Mouse (Mus musculus) hindbrain, embryonic 16.5 days (tissue): ENCODE results near the gene Hps4. TPM values are rescaled to one million over a fixed set of nuclear protein-coding genes. Genes with fewer than 3 reads are reported as not detected.

ENCODE experiments used
- ATAC-seq: fragments of 200-750 bp; cut with Nextera tagmentation; 2 replicates; pipeline ENCODE4 v1.8.0; 2017; ENCODE audit warnings: moderate TSS enrichment, moderate library complexity
- H3K27ac ChIP-seq: fragments of 300-500 bp; sonication (generic); 2 replicates; pipeline ENCODE4 v1.5.1; 2014; ENCODE audit warnings: low read depth, mild to moderate bottlenecking, control low read depth, low read length, moderate library complexity
- H3K27me3 ChIP-seq: fragments of 300-500 bp; sonication (generic); replicated peaks from 2 replicates; pipeline ENCODE4 v1.6.1; 2014; ENCODE audit warnings: low read length; ENCODE audit not compliant: control insufficient read depth, insufficient read depth
- H3K36me3 ChIP-seq: fragments of 300-500 bp; sonication (generic); 2 replicates; pipeline ENCODE4 v1.6.1; 2014; ENCODE audit warnings: mild to moderate bottlenecking, low read length, moderate library complexity, mixed read lengths; ENCODE audit not compliant: control insufficient read depth, insufficient read depth
- H3K4me1 ChIP-seq: fragments of 300-500 bp; sonication (generic); 2 replicates; pipeline ENCODE4 v1.6.1; 2014; ENCODE audit warnings: low read depth, low read length; ENCODE audit not compliant: control insufficient read depth, insufficient read depth
- H3K4me2 ChIP-seq: fragments of 300-500 bp; sonication (generic); 2 replicates; pipeline ENCODE4 v1.6.1; 2014; ENCODE audit warnings: mild to moderate bottlenecking, low read length, control low read depth, moderate library complexity
- H3K4me3 ChIP-seq: fragments of 300-500 bp; sonication (generic); 2 replicates; pipeline ENCODE4 v1.5.1; 2014; ENCODE audit warnings: mild to moderate bottlenecking, low read length, control low read depth, moderate library complexity
- H3K9ac ChIP-seq: fragments of 300-500 bp; sonication (generic); 2 replicates; pipeline ENCODE4 v1.6.1; 2014; ENCODE audit warnings: low read depth, mild to moderate bottlenecking, control low read depth, low read length, moderate library complexity
- H3K9me3 ChIP-seq: fragments of 300-500 bp; sonication (generic); 2 replicates; pipeline ENCODE4 v1.6.1; 2014; ENCODE audit warnings: mild to moderate bottlenecking, low read length, moderate library complexity; ENCODE audit not compliant: control insufficient read depth
- WGBS: fragments of 180-500 bp; shearing (Covaris S2); extraction: QIAGEN DNeasy Blood & Tissue Kit; methylation state at CpG from one replicate; pipeline ENCODE4 v1.1.7; 2014; 5-methylcytosine and 5-hydroxymethylcytosine counted together
- polyA plus RNA-seq: library from polyadenylated mRNA; unstranded; fragments of >200 nt; fragmentation: Nextera tagmentation; extraction: Ambion mirVana; gene quantifications from 2 replicates; pipeline ENCODE4 v1.2.1, GENCODE M21; 2015

The Hps4 gene
- polyA plus RNA-seq, 1 experiment from 2014 or later: 37.4 TPM

GRCm38 (mm10) chr5:112299399-112299798, 43.5 kb upstream of the Hps4 start:
- no peak overlapping the region for H3K9ac ChIP-seq
- no peak for ATAC-seq
- no peaks in the 10 kb centered on the region; the same call in 1 of the 2 replicates for H3K4me1 ChIP-seq
- no peak overlapping the region for H3K27ac ChIP-seq
- H3K27me3 ChIP-seq: no peaks in the 10 kb centered on the region
- 80% methylated on average over 4 of the region's 4 CpGs for WGBS
- H3K4me3 ChIP-seq: no peak overlapping the region
- H3K9me3 ChIP-seq: no peaks in the 10 kb centered on the region
- no peak overlapping the region for H3K4me2 ChIP-seq
- no peaks in the 10 kb centered on the region for H3K36me3 ChIP-seq

- no peaks in the 10 kb centered on the region for H3K9me3 ChIP-seq
- 81% methylated on average over 2 of the region's 2 CpGs for WGBS
- no peak overlapping the region for H3K4me2 ChIP-seq
- H3K27ac ChIP-seq: no peak overlapping the region
- no peaks in the 10 kb centered on the region for H3K36me3 ChIP-seq
- H3K4me3 ChIP-seq: no peak overlapping the region
- H3K9ac ChIP-seq: no peak overlapping the region
- ATAC-seq: no peak
- no peaks in the 10 kb centered on the region for H3K27me3 ChIP-seq
- no peaks in the 10 kb centered on the region; the same call in 1 of the 2 replicates for H3K4me1 ChIP-seq
These were observed 42.8 kb upstream of the Hps4 start for GRCm38 (mm10) chr5:112300112-112300511.

- Histone ChIP-seq H3K27me3 (no peaks in the 10 kb centered on the region), H3K36me3 (no peaks in the 10 kb centered on the region), H3K9me3 (no peaks in the 10 kb centered on the region), H3K4me1 (no peaks in the 10 kb centered on the region; the same call in 1 of the 2 replicates), H3K4me2 (no peak overlapping the region), H3K4me3 (no peak overlapping the region), H3K27ac (no peak overlapping the region), H3K9ac (no peak overlapping the region)
- no peak for ATAC-seq
- 92% methylated on average over 6 of the region's 6 CpGs for WGBS
These were observed 42.1 kb upstream of the Hps4 start for GRCm38 (mm10) chr5:112300721-112301308.

DNA sequence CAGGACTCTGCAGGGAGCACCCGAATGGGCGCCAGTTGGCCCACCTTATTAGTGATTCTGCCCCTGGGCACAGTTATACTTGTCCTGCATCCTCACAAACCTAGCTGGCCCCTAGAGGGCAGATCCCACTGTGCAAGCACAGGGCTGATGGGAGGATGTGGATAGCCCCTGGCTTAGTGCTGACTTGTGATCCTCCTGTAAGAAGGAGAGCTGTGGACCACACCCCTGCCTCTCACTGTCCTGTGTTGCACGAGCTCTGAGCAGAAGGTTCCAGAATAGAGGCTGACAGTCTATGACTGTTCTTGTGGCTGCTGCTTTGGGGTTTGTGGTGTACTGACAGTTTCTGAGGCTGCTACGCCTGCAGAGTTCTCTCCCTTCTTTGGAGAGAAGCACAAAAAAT, 41.2 kb upstream of the Hps4 start:
- ATAC-seq: no peak
- Histone ChIP-seq H3K27ac (no peak overlapping the region), H3K4me2 (no peak overlapping the region), H3K36me3 (no peaks in the 10 kb centered on the region), H3K4me1 (no peaks in the 10 kb centered on the region; the same call in 1 of the 2 replicates), H3K27me3 (no peaks in the 10 kb centered on the region), H3K4me3 (no peak overlapping the region), H3K9me3 (no peaks in the 10 kb centered on the region), H3K9ac (no peak overlapping the region)
- WGBS: 83% methylated on average over 4 of the region's 4 CpGs

DNA sequence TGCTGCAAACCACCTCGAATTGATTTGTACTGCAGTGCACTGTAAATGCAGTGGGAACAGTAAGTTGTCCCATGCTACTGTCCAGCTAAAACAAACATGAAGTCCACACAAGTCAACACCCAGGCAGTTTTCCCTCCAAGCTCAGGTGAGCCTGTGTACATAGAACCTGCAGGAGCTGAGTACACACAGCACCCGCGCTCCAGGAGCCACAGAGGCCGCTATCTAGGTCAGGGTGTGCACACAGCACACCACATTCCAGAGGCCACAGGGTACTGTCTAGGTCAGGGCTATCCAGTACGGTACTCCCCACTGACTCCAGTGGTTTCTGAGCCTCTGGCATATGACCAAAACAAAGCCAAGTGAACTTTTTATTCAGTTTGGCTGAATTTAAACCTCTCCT, 40.6 kb upstream of the Hps4 start:
- Histone ChIP-seq H3K36me3 (no peaks in the 10 kb centered on the region; the same call in 1 of the 2 replicates), H3K27ac (no peak overlapping the region), H3K4me3 (no peak overlapping the region), H3K4me2 (no peak overlapping the region), H3K9ac (no peak overlapping the region), H3K9me3 (no peaks in the 10 kb centered on the region), H3K4me1 (no peaks in the 10 kb centered on the region), H3K27me3 (no peaks in the 10 kb centered on the region)
- WGBS: 86% methylated on average over 5 of the region's 5 CpGs
- ATAC-seq: no peak

- Histone ChIP-seq H3K36me3 (peaks cover 12% of the 10 kb centered on the region), H3K9ac (peak overlapping the region; percentile 22; the same call in 1 of the 2 replicates), H3K27ac (no peak overlapping the region), H3K4me3 (no peak overlapping the region), H3K4me2 (no peak overlapping the region), H3K9me3 (no peaks in the 10 kb centered on the region), H3K4me1 (no peaks in the 10 kb centered on the region), H3K27me3 (no peaks in the 10 kb centered on the region)
- no peak for ATAC-seq
- WGBS: 67% methylated on average over 5 of the region's 5 CpGs
These were observed 37.0 kb upstream of the Hps4 start for GRCm38 (mm10) chr5:112305842-112306241.

DNA sequence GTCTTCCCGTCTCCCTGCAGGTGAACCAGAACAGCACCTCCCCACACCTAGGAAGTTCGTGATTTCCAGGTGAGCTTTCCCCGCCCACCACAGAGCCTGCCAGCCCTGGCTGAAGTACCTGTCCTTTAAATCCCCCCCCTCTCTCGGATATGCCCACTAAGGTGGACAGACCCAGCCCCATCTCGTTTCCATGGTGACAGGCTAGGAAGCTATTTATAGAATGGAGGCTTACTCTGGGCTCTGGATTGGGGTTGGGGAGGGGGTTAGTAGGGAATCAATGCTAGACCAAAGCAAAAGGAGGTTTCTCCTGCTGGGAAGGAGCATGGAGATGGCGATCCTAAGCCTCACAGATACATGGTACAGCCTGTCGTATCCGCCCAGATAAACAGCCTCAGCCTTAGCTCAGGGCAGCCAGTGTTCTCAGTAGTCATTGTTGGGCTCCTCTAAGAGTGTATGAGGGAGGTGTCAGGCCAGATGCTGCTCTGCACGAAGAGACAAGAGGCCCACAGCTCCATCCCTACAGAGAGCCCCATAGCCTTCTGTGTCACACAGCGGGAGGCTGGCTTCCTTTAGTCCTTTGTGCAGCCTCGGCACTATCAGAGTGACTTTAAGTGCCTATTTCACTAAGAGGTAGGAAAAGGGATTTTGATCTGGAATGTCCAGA, 29.5 kb upstream of the Hps4 start:
- Histone ChIP-seq H3K36me3 (peaks cover 7% of the 10 kb centered on the region), H3K4me2 (no peak overlapping the region), H3K4me1 (no peaks in the 10 kb centered on the region), H3K27ac (no peak overlapping the region), H3K9me3 (no peaks in the 10 kb centered on the region), H3K9ac (no peak overlapping the region), H3K27me3 (no peaks in the 10 kb centered on the region), H3K4me3 (no peak overlapping the region)
- peak; percentile 65; the same call in 1 of the 2 replicates for ATAC-seq
- WGBS: 56% methylated on average over 11 of the region's 11 CpGs

GRCm38 (mm10) chr5:112316468-112316867, 26.4 kb upstream of the Hps4 start:
- no peak overlapping the region for H3K9ac ChIP-seq
- H3K27ac ChIP-seq: no peak overlapping the region
- no peaks in the 10 kb centered on the region for H3K4me1 ChIP-seq
- ATAC-seq: no peak
- WGBS: 69% methylated on average over 5 of the region's 5 CpGs
- H3K9me3 ChIP-seq: no peaks in the 10 kb centered on the region
- H3K4me3 ChIP-seq: no peak overlapping the region
- no peak overlapping the region for H3K4me2 ChIP-seq
- H3K36me3 ChIP-seq: 0 out of 2 replicates have a peak, but pooled peaks cover 2% of the 10 kb centered on the region
- H3K27me3 ChIP-seq: no peaks in the 10 kb centered on the region

- WGBS: 42% methylated on average over 5 of the region's 5 CpGs
- Histone ChIP-seq H3K4me3 (no peak overlapping the region), H3K36me3 (0 out of 2 replicates have a peak, but pooled peaks cover 2% of the 10 kb centered on the region), H3K9me3 (no peaks in the 10 kb centered on the region), H3K27ac (no peak overlapping the region), H3K27me3 (no peaks in the 10 kb centered on the region), H3K4me2 (no peak overlapping the region), H3K9ac (no peak overlapping the region), H3K4me1 (no peaks in the 10 kb centered on the region)
- no peak for ATAC-seq
These were observed 25.6 kb upstream of the Hps4 start for GRCm38 (mm10) chr5:112317328-112317727.
